Mouse (Mus musculus) thymus, adult 2 months (tissue): ENCODE measurements at regions not wholly inside any gene's neighbourhood (a gene's known extent, or its start where the extent isn't known, plus 50 kb on each side); places are given as distances from the start of the nearest gene placed in this dataset.

Experiments used
- DNase-seq: peaks from one replicate; pipeline ENCODE4 v3.0.0; 2021
- H3K27ac ChIP-seq: fragments of 200-500 bp; 2 replicates; pipeline ENCODE4 v1.5.1; 2012; ENCODE audit warnings: low read length, control low read depth; ENCODE audit not compliant: control insufficient read depth, insufficient read depth
- H3K27me3 ChIP-seq: fragments of 200-500 bp; 2 replicates; pipeline ENCODE4 v1.6.1; 2012; ENCODE audit warnings: mild to moderate bottlenecking, low read length, moderate library complexity, mixed read lengths; ENCODE audit not compliant: control insufficient read depth, insufficient read depth
- H3K36me3 ChIP-seq: fragments of 200-500 bp; 2 replicates; pipeline ENCODE4 v1.6.1; 2012; ENCODE audit warnings: mild to moderate bottlenecking, low read length, moderate library complexity; ENCODE audit not compliant: control insufficient read depth, insufficient read depth
- H3K4me1 ChIP-seq: fragments of 200-500 bp; replicated peaks from 2 replicates; pipeline ENCODE4 v1.6.1; 2012; ENCODE audit warnings: low read length; ENCODE audit not compliant: control insufficient read depth, insufficient read depth
- H3K4me3 ChIP-seq: fragments of 200-500 bp; 2 replicates; pipeline ENCODE4 v1.5.1; 2012; ENCODE audit warnings: mild to moderate bottlenecking, low read length, control low read depth, moderate library complexity; ENCODE audit not compliant: control insufficient read depth, insufficient read depth
- CTCF ChIP-seq: fragments of 200-500 bp; IDR thresholded peaks from 2 replicates; pipeline ENCODE4 v1.5.1; 2012; ENCODE audit warnings: mild to moderate bottlenecking, control low read depth, low read length, moderate library complexity, borderline replicate concordance; ENCODE audit not compliant: control insufficient read depth, poor library complexity, insufficient read depth; ENCODE audit errors: extremely low read depth
- POLR2A ChIP-seq: fragments of 200-500 bp; IDR thresholded peaks from 2 replicates; pipeline ENCODE4 v1.6.1; 2012; ENCODE audit warnings: mild to moderate bottlenecking, low read length, control low read depth, moderate library complexity; ENCODE audit not compliant: control insufficient read depth, poor library complexity, insufficient read depth; ENCODE audit errors: extremely low read depth
- WGBS: fragments of 180-500 bp; shearing (Covaris S2); methylation state at CpG from one replicate; pipeline ENCODE4 v1.1.7; 2018; 5-methylcytosine and 5-hydroxymethylcytosine counted together

DNA sequence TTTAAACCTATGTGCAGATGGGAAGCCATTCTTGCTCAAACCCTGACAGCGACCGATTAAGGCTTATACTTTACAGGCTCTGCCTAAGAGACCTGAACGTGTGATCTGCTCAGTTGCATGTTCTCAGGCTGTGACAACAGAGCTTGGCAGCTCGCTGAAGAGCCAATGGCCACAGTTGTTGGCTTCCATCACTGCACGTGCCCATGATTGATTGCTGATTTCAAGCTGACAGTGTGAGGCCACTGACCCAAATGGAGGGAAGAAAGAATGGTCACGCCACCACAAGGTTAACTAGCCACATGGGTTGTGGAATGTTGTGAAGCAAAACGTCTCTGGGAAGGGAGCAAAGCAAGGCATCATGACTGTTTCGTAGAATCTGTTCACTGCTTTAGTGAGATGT, 303.8 kb downstream of the Gadd45g start:
- no peak for TF ChIP-seq POLR2A
- TF ChIP-seq CTCF: no peak
- no peaks in the 10 kb centered on the region for H3K36me3 ChIP-seq
- peaks cover 7% of the 10 kb centered on the region for H3K4me1 ChIP-seq
- H3K27ac ChIP-seq: no peak overlapping the region
- WGBS: 94% methylated on average over 8 of the region's 8 CpGs
- DNase-seq: no peak
- no peaks in the 10 kb centered on the region for H3K27me3 ChIP-seq
- H3K4me3 ChIP-seq: no peak overlapping the region

DNA sequence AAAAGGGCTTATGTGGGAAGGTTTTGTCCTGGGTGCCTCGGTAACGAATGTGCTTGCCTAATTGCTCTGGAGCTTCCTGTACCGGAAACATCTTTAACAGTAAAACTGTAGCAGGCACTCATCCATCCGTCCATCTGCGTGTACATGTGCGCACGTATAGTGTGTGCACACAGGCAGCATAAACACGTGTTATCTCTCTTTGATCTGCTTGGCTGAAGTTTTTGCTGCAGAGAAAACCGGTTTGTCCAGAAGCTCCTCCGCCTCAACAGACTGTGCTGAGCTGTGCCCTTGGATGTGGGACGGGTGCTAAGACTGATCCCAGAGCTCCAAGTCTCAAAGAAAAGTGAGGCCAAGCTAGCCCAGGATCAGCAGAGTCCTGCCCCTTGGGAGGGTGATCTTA, 305.3 kb downstream of the Gadd45g start:
- Histone ChIP-seq H3K27ac (no peak overlapping the region), H3K4me1 (peaks cover 13% of the 10 kb centered on the region), H3K4me3 (no peak overlapping the region), H3K36me3 (no peaks in the 10 kb centered on the region), H3K27me3 (no peaks in the 10 kb centered on the region)
- WGBS: 61% methylated on average over 11 of the region's 11 CpGs
- no peak for DNase-seq
- TF ChIP-seq CTCF (no peak), POLR2A (no peak)

DNA sequence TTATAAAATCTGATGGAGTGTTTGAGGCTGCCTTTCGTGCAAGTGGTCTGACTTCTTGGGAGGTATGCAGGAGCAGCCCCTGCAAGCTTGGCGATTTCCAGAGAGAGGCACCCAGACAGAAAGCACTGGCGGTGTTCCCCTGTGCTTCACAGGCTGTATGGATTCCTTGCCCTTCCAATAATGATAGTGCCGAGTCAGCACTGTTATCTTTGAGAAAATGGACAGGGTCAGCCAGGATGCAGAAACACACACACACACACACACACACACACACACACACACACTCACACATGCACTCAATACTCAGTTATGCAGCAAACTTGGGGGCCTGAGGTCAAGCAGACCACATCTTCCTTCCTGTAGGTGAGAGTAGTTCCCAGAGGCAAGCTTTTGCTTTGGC, 305.7 kb downstream of the Gadd45g start:
- Histone ChIP-seq H3K4me1 (peaks cover 13% of the 10 kb centered on the region), H3K36me3 (no peaks in the 10 kb centered on the region), H3K4me3 (no peak overlapping the region), H3K27ac (no peak overlapping the region), H3K27me3 (no peaks in the 10 kb centered on the region)
- TF ChIP-seq POLR2A (no peak), CTCF (no peak)
- 72% methylated on average over 4 of the region's 4 CpGs for WGBS
- DNase-seq: no peak

- 55% methylated on average over 4 of the region's 4 CpGs for WGBS
- Histone ChIP-seq H3K4me3 (no peak overlapping the region), H3K27ac (no peak overlapping the region), H3K4me1 (peaks cover 13% of the 10 kb centered on the region), H3K27me3 (no peaks in the 10 kb centered on the region), H3K36me3 (no peaks in the 10 kb centered on the region)
- TF ChIP-seq POLR2A (no peak), CTCF (no peak)
- DNase-seq: no peak
Measured at GRCm38 (mm10) chr13:52153030-52153429, 306.6 kb downstream of the Gadd45g start.

DNA sequence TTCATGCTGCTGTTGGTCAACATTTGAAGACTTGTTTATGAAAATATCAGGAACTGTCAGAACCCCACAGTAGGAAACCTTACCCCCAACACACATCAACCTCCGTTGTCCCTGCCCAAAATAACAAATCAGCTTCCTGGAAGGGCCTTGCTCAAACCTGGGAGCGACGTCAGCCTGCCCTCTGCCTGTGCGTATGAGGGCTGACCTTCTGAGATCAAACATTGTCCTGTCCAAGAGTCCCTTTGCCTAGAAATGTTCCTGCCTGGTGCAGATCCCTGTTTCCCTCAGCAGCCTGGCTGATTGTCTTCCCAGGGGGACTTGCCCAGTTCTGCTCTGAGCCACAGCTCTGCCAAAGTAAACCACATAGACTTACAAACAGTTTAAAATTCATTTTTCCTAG, 307.1 kb downstream of the Gadd45g start:
- Histone ChIP-seq H3K27me3 (no peaks in the 10 kb centered on the region), H3K36me3 (no peaks in the 10 kb centered on the region), H3K27ac (no peak overlapping the region), H3K4me3 (no peak overlapping the region), H3K4me1 (peaks cover 13% of the 10 kb centered on the region)
- no peak for DNase-seq
- no peak for TF ChIP-seq POLR2A
- no peak for TF ChIP-seq CTCF
- WGBS: 67% methylated on average over 4 of the region's 4 CpGs

GRCm38 (mm10) chr13:52154111-52154843, 307.8 kb downstream of the Gadd45g start:
- Histone ChIP-seq H3K36me3 (no peaks in the 10 kb centered on the region), H3K4me1 (peaks cover 13% of the 10 kb centered on the region), H3K4me3 (no peak overlapping the region), H3K27ac (no peak overlapping the region), H3K27me3 (no peaks in the 10 kb centered on the region)
- WGBS: 91% methylated on average over 5 of the region's 5 CpGs
- TF ChIP-seq CTCF: no peak
- TF ChIP-seq POLR2A: no peak
- no peak for DNase-seq
